Mouse (Mus musculus) brain, embryonic 14.5 days (tissue): ENCODE measurements around the gene Ccdc194.

Experiments
- CTCF ChIP-seq: fragments of 200-500 bp; IDR thresholded peaks from 2 replicates; pipeline ENCODE4 v1.5.1; 2012; ENCODE audit warnings: inconsistent platforms, mild to moderate bottlenecking, moderate library complexity, borderline replicate concordance; ENCODE audit not compliant: insufficient read depth, insufficient read length; ENCODE audit errors: extremely low read depth
- POLR2A ChIP-seq: fragments of 200-500 bp; IDR thresholded peaks from 2 replicates; pipeline ENCODE4 v1.6.1; 2012; ENCODE audit warnings: mild to moderate bottlenecking, inconsistent platforms, borderline replicate concordance; ENCODE audit not compliant: poor library complexity, insufficient read depth, insufficient read length, severe bottlenecking; ENCODE audit errors: extremely low read depth

GRCm38 (mm10) chr8:71547590-71547989 is 22.1 kb upstream of the Ccdc194 start:
- TF ChIP-seq CTCF (no peak), POLR2A (no peak)
